Mouse (Mus musculus) c-Kit-positive CD71-positive TER-119-positive erythroid progenitor cells, embryonic 14.5 days (primary cell): ENCODE data around the gene Slc25a22.
"Not testable (repeated sequence)": the region's sequence is repeated elsewhere in the genome, so short reads cannot be mapped to it uniquely, and the experiment has no call there.

Experiments used
- DNase-seq: peaks from one replicate; pipeline ENCODE4 v3.0.0-alpha.2; 2013; ENCODE audit warnings: low spot score

The Slc25a22 gene

DNA sequence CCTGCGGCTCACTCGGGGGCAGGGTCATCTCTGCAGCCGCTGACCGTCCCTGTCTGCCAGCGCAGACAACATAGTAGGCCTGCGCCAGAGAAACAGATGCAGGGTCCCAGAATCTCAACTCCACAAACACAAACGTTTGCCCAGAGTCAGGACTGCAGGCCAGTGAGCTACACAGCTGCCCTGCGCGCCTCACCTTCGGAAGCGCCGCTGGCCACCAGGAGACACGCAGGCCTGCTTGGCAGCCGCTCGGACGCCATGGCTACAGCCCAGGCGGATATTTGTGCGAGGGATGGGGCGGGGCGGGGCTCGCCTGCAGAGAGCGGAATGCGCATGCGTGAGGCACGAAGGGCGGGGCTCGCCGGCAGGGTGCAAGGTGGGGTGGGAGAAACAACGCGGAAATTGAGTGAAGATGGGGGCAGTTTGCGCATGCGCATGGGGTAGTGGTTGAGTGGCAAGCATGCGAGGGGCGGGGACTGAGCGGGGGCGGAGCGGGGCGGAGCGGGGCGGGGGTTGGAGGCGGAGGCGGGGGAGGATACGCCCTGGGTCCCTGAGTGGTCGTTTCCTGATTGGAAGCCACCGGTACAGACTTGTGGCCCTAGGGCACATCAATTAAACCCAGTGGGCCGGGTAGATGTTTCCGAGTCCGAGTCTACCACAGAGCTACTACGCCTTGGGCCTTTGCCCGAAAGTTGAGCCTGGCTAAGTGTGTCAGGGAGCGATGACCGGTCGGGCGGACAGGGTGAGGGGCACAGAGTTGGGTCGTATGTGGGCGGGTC lies 23.7 kb downstream of the Slc25a22 start, which contains the start of gene Gatd1:
TSS of gene Gatd1 (minus strand) at position 328 of the 776 bp plus-strand sequence.
- peak; percentile 100 for DNase-seq

DNA sequence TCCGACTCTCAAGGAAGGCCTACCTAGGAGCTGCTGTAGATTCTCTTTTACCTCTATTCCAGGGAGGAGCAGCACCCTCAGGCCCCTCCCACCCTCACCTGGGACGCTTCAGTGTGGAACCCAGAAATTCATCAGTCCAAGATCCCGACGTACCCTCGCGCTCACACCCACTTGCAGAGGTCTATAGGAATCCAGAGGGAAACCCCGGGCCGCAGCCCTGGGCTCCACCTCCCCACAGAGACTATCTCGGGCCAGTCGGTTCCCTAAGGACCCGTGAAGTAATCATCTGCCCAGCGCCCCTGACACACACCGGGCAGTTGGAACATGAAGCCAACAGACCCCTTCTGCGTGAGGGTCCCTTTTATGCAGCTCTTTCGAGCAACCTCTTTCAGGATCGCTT lies 24.4 kb downstream of the Slc25a22 start:
- no peak for DNase-seq

DNA sequence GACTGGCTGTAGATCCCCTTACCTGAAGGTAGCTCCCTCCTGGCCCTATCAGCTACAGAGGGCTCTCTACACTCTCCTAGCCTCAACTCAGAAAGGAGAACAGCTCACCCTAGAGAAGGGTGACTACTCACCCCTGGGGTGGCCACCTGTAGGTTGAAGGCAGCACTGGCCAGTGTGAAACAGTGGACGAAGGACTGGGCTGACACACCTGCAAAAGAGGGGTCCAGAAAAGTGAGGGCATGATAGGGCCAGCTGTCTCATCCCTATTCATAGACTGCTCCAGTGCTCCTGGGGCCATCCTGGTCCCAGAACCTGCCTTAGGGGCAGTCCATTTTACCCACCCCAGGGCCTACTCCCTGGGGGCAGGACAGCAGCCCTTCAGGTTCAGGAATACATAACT lies 26.0 kb downstream of the Slc25a22 start:
- DNase-seq = no peak

DNA sequence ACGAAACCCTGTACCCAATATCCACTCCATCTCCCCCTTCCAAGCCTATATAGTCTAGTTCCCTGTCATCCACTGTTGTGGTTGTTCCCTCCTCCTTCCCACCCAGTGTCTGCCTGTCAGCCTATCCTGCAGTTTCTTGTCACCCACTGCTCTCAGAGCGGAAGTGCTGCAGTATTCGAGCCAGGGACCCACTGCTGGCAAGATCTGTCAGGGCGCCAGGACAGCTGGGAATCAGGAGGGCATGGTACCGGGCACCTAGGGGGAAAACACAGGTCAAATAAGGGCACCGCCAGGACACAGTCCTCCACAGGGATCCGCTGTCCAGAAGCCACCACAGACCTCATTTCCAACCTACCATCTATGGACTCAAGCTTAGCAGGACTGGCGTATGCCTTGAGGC lies 27.1 kb downstream of the Slc25a22 start:
- DNase-seq = no peak

GRCm38 (mm10) chr7:141408833-141409232 lies 28.9 kb downstream of the Slc25a22 start:
- DNase-seq = peak; percentile 76

- not testable (repeated sequence) for DNase-seq
Observed at GRCm38 (mm10) chr7:141407670-141408069, 30.0 kb downstream of the Slc25a22 start.

GRCm38 (mm10) chr7:141405466-141405865 lies 32.2 kb downstream of the Slc25a22 start:
- no peak for DNase-seq

DNA sequence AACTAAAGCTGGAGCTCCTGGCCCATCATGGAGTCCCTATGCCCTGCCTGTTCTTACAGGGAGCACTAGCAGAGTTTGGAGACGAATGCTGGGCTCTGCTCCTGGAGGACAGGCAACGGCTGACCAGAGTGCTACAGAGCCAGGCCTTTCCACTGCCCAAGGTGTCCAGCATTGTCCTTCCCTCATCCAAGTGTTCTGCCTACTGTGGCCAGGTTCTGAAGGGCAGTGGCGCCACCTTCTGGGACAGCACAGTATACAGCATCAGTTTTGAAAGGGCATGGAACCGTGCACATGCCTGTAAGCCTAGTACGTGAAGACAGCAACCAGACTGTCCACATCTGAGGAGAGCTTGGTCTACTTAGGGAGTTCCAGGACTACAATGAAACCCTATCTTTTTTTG lies 34.4 kb downstream of the Slc25a22 start:
- no peak for DNase-seq

DNA sequence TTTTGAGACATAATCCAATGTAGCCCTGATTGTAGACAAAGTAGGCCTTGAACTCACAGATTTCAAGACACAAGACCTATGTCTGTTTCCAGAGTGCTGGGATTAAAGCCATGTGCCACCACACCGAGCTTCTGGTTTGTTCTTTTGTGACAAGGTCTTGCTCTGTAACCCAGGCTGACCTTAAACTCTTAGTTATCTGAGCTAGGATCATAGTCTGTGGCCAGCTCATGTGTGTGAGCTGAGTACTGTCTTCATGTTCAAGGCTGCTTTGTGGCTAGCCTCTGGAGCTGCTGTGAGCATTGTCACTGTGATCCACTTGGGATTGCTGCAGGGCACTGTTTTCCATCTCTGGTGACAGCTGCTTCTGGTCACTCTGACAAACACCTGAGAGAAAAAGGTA lies 42.3 kb downstream of the Slc25a22 start:
- DNase-seq = no peak

DNA sequence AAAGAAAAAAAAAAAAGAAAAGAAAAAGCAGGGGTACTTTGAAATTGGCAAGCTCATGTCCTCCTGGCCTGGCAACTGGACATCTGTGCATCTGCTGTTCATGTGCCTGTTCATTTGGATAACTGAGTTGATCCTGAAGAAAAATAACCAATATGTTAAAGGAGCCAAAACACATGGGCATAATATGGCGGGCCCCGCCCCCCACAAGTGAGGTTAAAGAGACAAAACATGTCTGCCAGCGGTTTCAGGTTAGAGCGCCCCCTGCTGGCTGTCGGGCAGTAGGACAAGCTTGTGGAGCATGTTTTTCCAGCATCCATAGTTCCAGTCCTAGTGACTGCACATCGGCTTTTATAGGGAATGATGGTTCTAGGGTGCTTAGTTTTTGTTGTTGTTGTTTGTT lies 42.9 kb downstream of the Slc25a22 start:
- peak; percentile 88 for DNase-seq

DNA sequence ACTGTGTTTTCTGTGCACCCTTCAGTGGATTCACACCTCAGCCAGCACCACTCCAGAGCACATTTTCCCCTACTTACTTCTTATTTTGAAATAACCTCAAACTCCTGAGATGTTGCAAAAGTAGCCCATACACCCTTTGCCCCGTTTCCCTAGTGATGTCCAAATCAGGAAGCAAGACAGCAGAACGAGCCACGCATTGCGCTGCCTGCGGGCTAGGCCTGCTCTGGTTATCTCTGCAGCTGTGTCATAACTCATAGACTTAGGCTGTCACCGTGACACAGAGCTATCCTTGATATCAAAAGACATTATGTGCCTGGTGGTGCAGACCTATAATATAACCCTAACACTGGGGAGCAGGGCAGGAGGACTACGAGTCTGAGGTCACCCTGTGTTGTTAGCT lies 43.5 kb downstream of the Slc25a22 start:
- DNase-seq = peak; percentile 72

GRCm38 (mm10) chr7:141392552-141393222 lies 45.0 kb downstream of the Slc25a22 start:
- peak; percentile 86 for DNase-seq

- DNase-seq = peak; percentile 97
Observed at GRCm38 (mm10) chr7:141391625-141392551, 45.8 kb downstream of the Slc25a22 start, which contains the start of gene Taldo1. TSS of gene Taldo1 (plus strand) at chr7:141392199.

DNA sequence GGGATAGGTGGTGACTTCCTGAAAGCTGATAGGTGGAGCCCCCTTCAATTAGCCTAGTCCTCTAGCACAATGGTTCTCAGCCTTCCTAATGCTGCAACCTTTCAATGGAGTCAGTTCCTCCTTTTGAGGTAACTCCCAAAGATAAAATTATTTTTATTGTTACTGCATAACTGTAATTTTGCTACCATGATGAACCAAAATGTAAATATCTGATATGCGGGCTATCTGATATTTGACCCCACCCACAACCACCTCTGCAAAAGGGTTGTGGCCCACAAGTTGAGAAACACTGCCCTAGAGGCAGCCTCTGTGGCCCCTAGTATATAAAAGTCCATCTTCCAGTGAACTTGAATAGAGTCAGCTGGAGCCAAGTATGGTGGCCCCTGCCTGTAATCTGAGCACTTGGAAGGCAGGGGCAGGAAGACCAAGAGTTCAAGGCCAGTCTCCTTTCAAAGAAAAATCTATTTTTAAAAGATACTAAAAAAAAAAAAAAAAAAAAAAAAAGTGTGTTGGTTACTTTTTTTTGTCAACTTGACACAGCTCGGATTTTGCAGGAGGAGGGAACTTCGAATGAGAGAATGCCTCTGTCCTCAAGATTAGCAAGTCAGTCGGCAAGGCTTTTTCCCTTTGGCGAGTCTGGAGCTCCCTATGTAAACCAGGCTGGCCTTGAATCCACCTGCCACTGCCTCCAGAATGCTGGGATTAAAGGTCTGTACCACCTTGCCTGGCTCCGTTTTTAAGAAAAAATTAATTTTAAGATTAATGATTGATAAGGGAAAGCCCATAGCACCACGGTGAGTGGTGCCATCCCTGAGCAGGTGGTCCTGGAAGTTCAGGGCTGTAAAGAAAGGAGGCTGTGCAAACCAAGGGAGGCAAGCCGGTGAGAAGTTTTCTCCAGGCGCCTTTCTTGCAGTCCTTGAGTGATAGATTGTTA lies 47.1 kb downstream of the Slc25a22 start:
- DNase-seq = no peak

DNA sequence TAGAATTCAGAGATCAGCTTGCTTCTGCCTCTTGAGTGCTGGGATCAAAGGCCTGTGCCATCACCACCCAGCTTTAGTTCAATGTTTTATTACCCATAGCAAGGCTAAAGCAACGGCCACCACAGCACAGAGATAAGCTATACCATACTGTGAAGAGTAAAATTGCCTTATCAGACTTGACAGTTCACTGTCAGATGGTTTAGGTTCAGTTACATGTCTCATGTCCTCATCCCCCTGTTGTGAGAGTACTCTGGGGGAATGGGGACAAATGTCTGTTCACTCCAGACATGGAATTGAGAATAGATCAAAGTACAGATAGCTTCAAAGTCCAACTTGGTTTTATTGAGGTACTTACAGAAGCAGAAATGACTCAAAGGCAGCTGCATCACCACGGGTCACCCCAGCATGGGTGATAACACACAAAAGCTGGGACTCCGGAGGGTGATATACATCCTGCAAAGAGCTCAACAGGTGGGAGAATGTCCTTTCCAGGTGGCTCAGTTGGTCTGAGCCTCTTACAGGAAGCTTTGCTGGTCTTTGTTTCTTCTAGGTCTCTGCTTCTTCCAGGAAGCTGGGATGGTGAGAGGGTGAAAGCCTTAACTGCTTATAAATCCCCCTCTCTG lies 49.1 kb downstream of the Slc25a22 start:
- DNase-seq = peak; percentile 62

DNA sequence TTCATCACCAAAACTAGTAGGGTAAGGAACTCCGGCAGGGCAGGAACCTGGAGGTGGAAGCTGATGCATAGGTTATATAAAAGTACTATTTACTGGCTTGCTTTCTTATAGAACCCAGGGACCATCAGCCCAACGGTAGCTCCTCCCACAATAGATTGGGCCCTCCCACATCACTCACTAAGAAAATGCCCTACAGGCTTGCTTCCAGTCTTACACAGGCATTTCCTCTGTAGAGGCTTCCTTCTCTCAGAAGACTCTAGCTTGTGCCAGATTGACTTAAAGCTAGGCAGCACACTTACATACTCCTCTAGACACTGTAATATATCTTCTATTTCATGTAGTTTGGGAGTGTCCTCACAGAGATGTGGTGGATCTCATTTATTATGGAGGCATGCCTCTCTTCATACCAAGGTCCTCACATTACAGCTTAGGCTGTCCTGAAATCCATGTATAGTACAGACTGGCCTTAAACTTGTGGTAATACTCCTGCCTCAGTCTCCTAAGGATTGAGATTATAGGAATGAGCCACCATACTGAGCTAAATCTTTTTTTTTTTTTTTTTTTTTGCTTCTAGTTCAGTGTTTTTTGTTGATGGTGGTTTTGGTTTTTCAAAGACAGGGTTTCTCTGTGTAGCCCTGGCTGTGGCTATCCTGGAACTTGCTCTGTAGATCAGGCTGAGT lies 49.7 kb downstream of the Slc25a22 start:
- DNase-seq = no peak

DNA sequence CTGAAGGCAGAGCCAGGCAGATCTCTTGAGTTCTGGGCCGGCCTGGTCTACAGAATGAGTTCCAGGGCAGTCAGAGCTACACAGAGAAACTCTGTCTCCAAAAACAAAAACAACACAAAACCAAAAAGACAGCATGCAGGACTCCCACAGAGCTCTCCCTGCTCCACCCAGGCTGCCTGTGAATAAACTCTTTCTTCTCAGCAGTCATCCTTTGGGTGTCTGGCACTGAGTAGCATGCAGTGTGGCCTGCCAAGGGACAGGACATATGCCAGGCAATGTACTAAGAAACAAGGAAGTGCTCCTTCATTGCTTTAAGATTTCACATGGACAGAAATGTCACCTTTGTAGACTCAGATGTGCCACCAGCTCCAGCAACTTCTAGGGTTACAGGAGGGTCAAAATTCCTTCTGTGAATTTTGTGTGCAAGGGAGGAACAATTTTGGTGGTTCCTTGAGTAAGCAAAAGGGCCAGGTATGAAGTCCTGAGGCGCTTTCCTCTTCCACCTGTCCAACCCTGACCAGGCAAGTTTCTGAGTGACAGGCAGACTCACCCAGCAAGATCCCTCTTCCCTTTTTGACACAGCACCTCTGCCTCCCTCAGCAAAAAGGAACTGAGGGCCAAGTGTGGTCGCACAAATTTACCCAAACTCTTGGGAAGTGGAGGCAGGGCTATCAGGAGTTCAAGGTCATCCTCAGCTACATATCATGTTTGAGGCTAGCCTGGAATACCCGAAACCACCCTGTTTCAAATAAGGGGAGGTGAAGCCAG lies 56.4 kb downstream of the Slc25a22 start:
- no peak for DNase-seq
